Mouse (Mus musculus) megakaryocyte, embryonic 14.5 days (primary cell): ENCODE measurements around the gene St3gal4. TPM values are rescaled to one million over a fixed set of nuclear protein-coding genes. Genes with fewer than 3 reads are reported as not detected.

Experiments used
- H3K27me3 ChIP-seq: replicated peaks from 2 replicates; pipeline ENCODE3; 2012; ENCODE audit warnings: inconsistent platforms
- H3K36me3 ChIP-seq: replicated peaks from 2 replicates; pipeline ENCODE3; 2012; ENCODE audit warnings: low read length, inconsistent platforms, mixed read lengths
- H3K4me1 ChIP-seq: 2 replicates; pipeline ENCODE4 v1.6.1; 2012; ENCODE audit warnings: inconsistent platforms
- H3K4me3 ChIP-seq: replicated peaks from 2 replicates; pipeline ENCODE3; 2012; ENCODE audit warnings: moderate library complexity, mild to moderate bottlenecking, inconsistent platforms
- H3K9me3 ChIP-seq: 2 replicates; pipeline ENCODE4 v1.6.1; 2012; ENCODE audit warnings: inconsistent platforms
- FLI1 ChIP-seq: IDR thresholded peaks from 2 replicates; pipeline ENCODE4 v1.6.1; 2012; ENCODE audit warnings: low read length, inconsistent platforms, mixed read lengths
- GATA1 ChIP-seq: IDR thresholded peaks from 3 replicates; pipeline ENCODE4 v1.6.1; 2012; ENCODE audit warnings: mixed read lengths, low read length, inconsistent platforms, borderline replicate concordance
- polyA plus RNA-seq: library from polyadenylated mRNA; stranded (reverse); fragments of >175 nt; gene quantifications from 2 replicates; pipeline ENCODE4 v1.2.3, GENCODE M21; 2012; ENCODE audit warnings: low replicate concordance; ENCODE audit not compliant: insufficient read depth

Gene St3gal4
- polyA plus RNA-seq, 1 experiment: 16.5 TPM

GRCm38 (mm10) chr9:35118563-35118962 is 505 bp downstream of the St3gal4 start:
- H3K4me1 ChIP-seq: peaks cover 80% of the 10 kb centered on the region
- no peaks in the 10 kb centered on the region for H3K9me3 ChIP-seq
- peak overlapping the region; percentile 97 for H3K4me3 ChIP-seq
- no peaks in the 10 kb centered on the region for H3K27me3 ChIP-seq
- TF ChIP-seq GATA1 (no peak), FLI1 (no peak)
- peaks cover 57% of the 10 kb centered on the region for H3K36me3 ChIP-seq

GRCm38 (mm10) chr9:35117384-35118295 is 1.4 kb downstream of the St3gal4 start:
- H3K36me3 ChIP-seq: peaks cover 56% of the 10 kb centered on the region
- H3K4me3 ChIP-seq: peak overlapping the region; percentile 97
- H3K9me3 ChIP-seq: no peaks in the 10 kb centered on the region
- no peak for TF ChIP-seq FLI1
- H3K27me3 ChIP-seq: no peaks in the 10 kb centered on the region
- peaks cover 78% of the 10 kb centered on the region for H3K4me1 ChIP-seq

GRCm38 (mm10) chr9:35116391-35117381 is 2.4 kb downstream of the St3gal4 start:
- peak overlapping the region; percentile 97 for H3K4me3 ChIP-seq
- H3K9me3 ChIP-seq: no peaks in the 10 kb centered on the region
- peaks cover 78% of the 10 kb centered on the region for H3K4me1 ChIP-seq
- H3K36me3 ChIP-seq: peaks cover 56% of the 10 kb centered on the region
- TF ChIP-seq GATA1: no peak
- TF ChIP-seq FLI1: no peak
- no peaks in the 10 kb centered on the region for H3K27me3 ChIP-seq

- peaks cover 57% of the 10 kb centered on the region for H3K36me3 ChIP-seq
- TF ChIP-seq FLI1 (no peak), GATA1 (no peak)
- H3K4me1 ChIP-seq: peaks cover 78% of the 10 kb centered on the region
- H3K9me3 ChIP-seq: no peaks in the 10 kb centered on the region
- H3K4me3 ChIP-seq: peak overlapping the region; percentile 97
- no peaks in the 10 kb centered on the region for H3K27me3 ChIP-seq
These were observed 3.3 kb downstream of the St3gal4 start for GRCm38 (mm10) chr9:35115804-35116203.

GRCm38 (mm10) chr9:35115299-35115698 is 3.8 kb downstream of the St3gal4 start:
- Histone ChIP-seq H3K36me3 (peaks cover 57% of the 10 kb centered on the region), H3K4me1 (peaks cover 78% of the 10 kb centered on the region), H3K9me3 (no peaks in the 10 kb centered on the region), H3K4me3 (peak overlapping the region; percentile 97), H3K27me3 (no peaks in the 10 kb centered on the region)
- TF ChIP-seq FLI1 (no peak), GATA1 (no peak)

- TF ChIP-seq GATA1 (no peak), FLI1 (no peak)
- no peaks in the 10 kb centered on the region for H3K9me3 ChIP-seq
- H3K4me3 ChIP-seq: peak overlapping the region; percentile 62
- peaks cover 58% of the 10 kb centered on the region for H3K36me3 ChIP-seq
- H3K27me3 ChIP-seq: no peaks in the 10 kb centered on the region
- H3K4me1 ChIP-seq: peaks cover 78% of the 10 kb centered on the region
These were observed 4.8 kb downstream of the St3gal4 start for GRCm38 (mm10) chr9:35114234-35114633.

- peaks cover 73% of the 10 kb centered on the region for H3K36me3 ChIP-seq
- no peak for TF ChIP-seq FLI1
- TF ChIP-seq GATA1: no peak
- peaks cover 90% of the 10 kb centered on the region for H3K4me1 ChIP-seq
- H3K27me3 ChIP-seq: no peaks in the 10 kb centered on the region
- H3K9me3 ChIP-seq: no peaks in the 10 kb centered on the region
- no peak overlapping the region for H3K4me3 ChIP-seq
These were observed 7.0 kb downstream of the St3gal4 start for GRCm38 (mm10) chr9:35111941-35112595.

- Histone ChIP-seq H3K9me3 (no peaks in the 10 kb centered on the region), H3K27me3 (no peaks in the 10 kb centered on the region), H3K36me3 (peaks cover 75% of the 10 kb centered on the region), H3K4me1 (peaks cover 93% of the 10 kb centered on the region), H3K4me3 (no peak overlapping the region)
- TF ChIP-seq FLI1 (no peak), GATA1 (no peak)
These were observed 7.6 kb downstream of the St3gal4 start for GRCm38 (mm10) chr9:35111446-35111845.

- TF ChIP-seq FLI1: no peak
- no peaks in the 10 kb centered on the region for H3K27me3 ChIP-seq
- H3K9me3 ChIP-seq: no peaks in the 10 kb centered on the region
- H3K4me1 ChIP-seq: peaks cover 94% of the 10 kb centered on the region
- H3K4me3 ChIP-seq: no peak overlapping the region
- H3K36me3 ChIP-seq: peaks cover 82% of the 10 kb centered on the region
These were observed 8.5 kb downstream of the St3gal4 start for GRCm38 (mm10) chr9:35110567-35110966.

GRCm38 (mm10) chr9:35110051-35110450 is 9.0 kb downstream of the St3gal4 start:
- no peak for TF ChIP-seq FLI1
- no peak for TF ChIP-seq GATA1
- no peak overlapping the region for H3K4me3 ChIP-seq
- no peaks in the 10 kb centered on the region for H3K27me3 ChIP-seq
- peaks cover 84% of the 10 kb centered on the region for H3K36me3 ChIP-seq
- peaks cover 94% of the 10 kb centered on the region for H3K4me1 ChIP-seq
- H3K9me3 ChIP-seq: no peaks in the 10 kb centered on the region
